Mouse (Mus musculus) megakaryocyte, embryonic 14.5 days (primary cell): ENCODE measurements around the gene Clasrp.

Experiments used
- FLI1 ChIP-seq: IDR thresholded peaks from 2 replicates; pipeline ENCODE4 v1.6.1; 2012; ENCODE audit warnings: low read length, inconsistent platforms, mixed read lengths
- GATA1 ChIP-seq: IDR thresholded peaks from 3 replicates; pipeline ENCODE4 v1.6.1; 2012; ENCODE audit warnings: mixed read lengths, low read length, inconsistent platforms, borderline replicate concordance

DNA sequence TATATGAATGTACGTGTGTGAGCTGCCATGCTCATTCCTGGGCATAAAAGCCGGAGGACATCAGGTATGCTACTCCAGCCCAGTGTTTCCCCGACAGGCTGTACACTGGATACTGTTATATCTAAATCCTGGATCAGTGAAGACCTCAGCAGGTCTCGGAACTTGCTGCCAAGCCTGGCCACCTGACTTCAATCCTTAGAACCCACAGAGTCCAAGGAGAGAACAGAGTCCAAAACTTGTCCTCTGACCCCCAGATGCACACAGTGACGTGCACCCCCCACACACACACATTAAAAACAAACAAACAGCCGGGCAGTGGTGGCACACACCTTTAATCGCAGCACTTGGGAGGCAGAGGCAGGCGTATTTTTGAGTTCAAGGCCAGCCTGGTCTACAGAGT lies 36.9 kb downstream of the Clasrp start:
- TF ChIP-seq GATA1 (no peak), FLI1 (no peak)
